Mouse (Mus musculus) lung, adult 2 months (tissue): ENCODE data around the gene Btf3l4. TPM values are rescaled to one million over a fixed set of nuclear protein-coding genes. Genes with fewer than 3 reads are reported as not detected.

Experiments used
- DNase-seq: peaks from one replicate; pipeline ENCODE4 v3.0.0; 2022
- H3K4me1 ChIP-seq: fragments of 200-500 bp; 2 replicates; pipeline ENCODE4 v1.6.1; 2011; ENCODE audit warnings: low read length; ENCODE audit not compliant: control insufficient read depth, insufficient read depth
- H3K4me3 ChIP-seq: fragments of 200-500 bp; replicated peaks from 2 replicates; pipeline ENCODE3; 2011; ENCODE audit warnings: low read depth, mild to moderate bottlenecking, control low read depth, low read length; ENCODE audit errors: extremely low read depth
- CTCF ChIP-seq: fragments of 200-500 bp; IDR thresholded peaks from 2 replicates; pipeline ENCODE4 v1.5.1; 2011; ENCODE audit warnings: mild to moderate bottlenecking, low read length, control low read depth; ENCODE audit not compliant: insufficient read depth
- POLR2A ChIP-seq: fragments of 200-500 bp; IDR thresholded peaks from 2 replicates; pipeline ENCODE4 v1.6.1; 2011; ENCODE audit warnings: low read depth, mild to moderate bottlenecking, control low read depth, low read length, borderline replicate concordance; ENCODE audit errors: extremely low read depth
- WGBS: fragments of 180-500 bp; shearing (Covaris S2); methylation state at CpG from one replicate; pipeline ENCODE4 v1.1.7; 2018; 5-methylcytosine and 5-hydroxymethylcytosine counted together
- polyA plus RNA-seq: library from polyadenylated mRNA; depleted of rRNA; stranded (reverse); fragments of >200 nt; gene quantifications from 2 replicates; pipeline ENCODE4 v1.2.3, GENCODE M21; 2012; rRNA removed

Btf3l4 gene
- polyA plus RNA-seq, 1 experiment, result 12.8 TPM

DNA sequence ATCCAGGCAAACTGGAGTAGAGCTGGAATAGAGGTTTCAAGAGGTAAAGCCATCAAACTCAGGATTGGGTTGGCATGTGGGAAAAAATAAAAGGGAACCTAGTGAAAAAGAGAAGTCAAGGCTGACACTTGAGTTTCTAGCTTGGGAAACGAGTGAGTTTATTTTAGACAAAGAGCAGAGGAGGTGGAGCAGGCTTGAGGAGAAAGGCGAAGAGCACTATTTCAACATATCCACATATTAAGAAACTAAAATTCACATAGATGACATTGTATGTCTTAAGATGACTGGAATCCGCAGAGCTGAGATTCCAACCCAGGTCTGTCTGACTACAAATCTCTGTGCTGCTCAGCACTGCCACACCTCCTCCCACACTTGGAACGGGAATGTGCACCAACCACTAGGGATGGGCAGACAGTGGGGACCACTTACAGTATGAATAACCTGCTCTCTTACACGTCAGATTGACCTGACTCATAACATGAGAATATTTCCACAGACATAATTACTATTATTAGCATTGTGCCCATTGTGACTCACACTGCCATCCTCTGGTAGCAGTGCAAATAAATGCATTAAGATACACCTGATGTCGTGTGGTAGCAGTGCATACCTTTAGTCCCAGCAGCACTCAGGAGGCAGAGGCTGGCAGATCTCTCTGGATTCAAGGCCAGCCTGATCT, 44.0 kb downstream of the Btf3l4 start:
- 41% methylated on average over 6 of the region's 6 CpGs for WGBS

DNA sequence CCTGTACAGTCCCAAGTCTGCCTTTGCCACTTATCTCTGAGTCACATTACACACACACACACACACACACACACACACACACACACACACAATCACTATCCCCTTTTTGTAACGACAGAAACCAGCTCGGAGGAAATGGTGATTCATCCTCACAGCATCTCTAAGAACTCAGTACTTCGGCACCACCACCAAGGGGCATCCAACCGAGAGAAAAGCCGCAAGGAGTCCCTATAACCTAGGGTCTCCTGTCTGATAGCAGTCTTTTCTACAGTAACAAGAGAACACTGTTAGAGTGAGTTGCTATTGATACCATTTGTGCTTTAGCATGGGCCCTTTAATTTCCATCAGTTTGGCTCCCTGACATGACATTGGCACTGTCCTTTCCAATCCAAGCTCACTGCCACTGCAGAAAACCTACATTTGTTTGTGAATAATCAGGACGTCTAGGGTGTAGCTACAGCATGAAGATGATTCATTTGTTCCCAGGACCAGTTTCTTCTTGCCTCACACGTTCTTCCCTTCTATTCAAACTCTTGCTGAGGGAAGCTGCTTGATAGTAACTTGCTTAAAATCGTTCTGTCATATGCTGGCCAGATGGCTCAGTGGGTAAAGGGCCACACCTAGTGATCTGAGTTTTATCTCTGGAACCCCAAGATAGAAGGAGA, 50.9 kb downstream of the Btf3l4 start:
- no peak for DNase-seq
- 37% methylated on average over 8 of the region's 8 CpGs for WGBS
- TF ChIP-seq CTCF (no peak), POLR2A (no peak)
- Histone ChIP-seq H3K4me1 (peaks cover 5% of the 10 kb centered on the region), H3K4me3 (no peak overlapping the region)

More for the DNA sequence above, 44.0 kb downstream of the Btf3l4 start:
- TF ChIP-seq POLR2A, result no peak
- TF ChIP-seq CTCF, result no peak
- H3K4me3 ChIP-seq, result no peak overlapping the region
- no peak for DNase-seq
- no peaks in the 10 kb centered on the region for H3K4me1 ChIP-seq

- DNase-seq, result no peak
- H3K4me1 ChIP-seq, result peaks cover 5% of the 10 kb centered on the region
- H3K4me3 ChIP-seq, result no peak overlapping the region
- TF ChIP-seq CTCF (no peak), POLR2A (no peak)
- 48% methylated on average over 3 of the region's 3 CpGs for WGBS
These were observed 51.8 kb downstream of the Btf3l4 start for GRCm38 (mm10) chr4:108781596-108781995.

DNA sequence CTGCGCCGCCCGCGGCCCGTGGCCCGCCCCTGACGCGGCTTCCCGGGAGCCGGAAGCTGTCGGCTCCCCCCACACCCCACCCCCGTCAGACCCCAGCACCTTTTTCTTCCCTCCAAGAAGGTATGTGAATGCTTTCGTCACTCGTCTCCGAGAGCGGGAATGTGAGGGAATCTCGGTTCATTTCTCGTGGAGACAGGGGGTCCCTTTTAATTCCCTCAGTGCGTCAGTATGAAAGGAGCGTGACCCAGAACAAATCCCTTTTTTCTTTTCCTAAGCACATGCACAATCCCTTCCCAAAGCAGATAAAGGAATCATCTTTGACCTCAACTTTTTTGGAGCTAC, 52.6 kb downstream of the Btf3l4 start:
- no peak for DNase-seq
- peaks cover 5% of the 10 kb centered on the region for H3K4me1 ChIP-seq
- TF ChIP-seq POLR2A (no peak), CTCF (no peak)
- WGBS, result 1% methylated on average over 20 of the region's 20 CpGs
- H3K4me3 ChIP-seq, result peak overlapping the region; percentile 95

- under 1% methylated on average over 106 of the region's 111 CpGs for WGBS
- DNase-seq, result peak; percentile 79
- Histone ChIP-seq H3K4me3 (peak within 1 kb of the TSS; percentile 95), H3K4me1 (peaks cover 5% of the 10 kb centered on the region)
- TF ChIP-seq CTCF (no peak), POLR2A (peak; percentile 22; the same call in 1 of the 2 replicates)
These were observed 53.2 kb downstream of the Btf3l4 start, which contains the start of gene Zfyve9 for GRCm38 (mm10) chr4:108780057-108780863. Gene Zfyve9 (minus strand): TSS chr4:108780798.

DNA sequence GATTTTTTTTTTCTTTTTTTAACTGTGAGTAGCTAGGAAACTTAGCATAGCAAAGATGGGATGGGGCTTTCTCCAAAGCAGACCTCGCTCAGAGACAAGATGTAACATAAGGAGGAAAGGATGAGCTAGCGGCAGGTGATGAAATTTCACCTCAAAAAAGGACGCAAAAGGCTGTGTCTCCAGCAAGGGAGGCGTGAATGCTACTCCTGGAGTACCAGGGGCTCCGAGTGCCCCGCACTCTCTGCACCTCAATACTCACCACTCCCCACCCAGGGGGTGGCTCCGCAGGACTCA, 53.7 kb downstream of the Btf3l4 start:
- TF ChIP-seq CTCF (no peak), POLR2A (no peak)
- peak overlapping the region; percentile 95 for H3K4me3 ChIP-seq
- DNase-seq, result no peak
- H3K4me1 ChIP-seq, result peaks cover 5% of the 10 kb centered on the region
- whole genome bisulfite sequencing, result 0% methylated on average over 7 of the region's 7 CpGs

DNA sequence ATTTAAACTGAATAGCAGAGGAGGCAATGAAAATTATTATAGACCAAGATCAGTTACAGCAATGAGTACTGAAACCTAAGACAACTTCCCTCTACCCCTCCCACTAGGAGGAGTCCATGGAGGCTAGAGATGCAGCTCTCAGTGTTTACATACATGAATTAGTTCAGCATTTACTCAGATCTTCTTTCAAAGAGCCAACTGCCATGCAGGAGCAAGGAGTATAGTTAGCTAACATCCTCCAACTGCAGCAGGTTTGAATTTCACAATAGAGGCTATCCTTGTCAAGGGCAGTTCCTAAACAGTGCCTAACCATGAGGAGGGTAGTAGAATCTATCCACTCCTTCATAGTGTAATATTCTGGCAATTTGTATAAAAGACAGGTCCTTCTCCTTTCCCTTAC, 64.9 kb downstream of the Btf3l4 start:
- H3K4me1 ChIP-seq, result peaks cover 2% of the 10 kb centered on the region

More for the DNA sequence above, 64.9 kb downstream of the Btf3l4 start:
- H3K4me3 ChIP-seq, result no peak overlapping the region
- no peak for DNase-seq
- TF ChIP-seq POLR2A (no peak), CTCF (no peak)

Other genes starting within 250 kb of the Btf3l4 start
- gene Cc2d1b, start 213.7 kb downstream of the Btf3l4 start, polyA plus RNA-seq, result 27.5 and 31.8 TPM in 2 replicates
- gene 3110021N24Rik, start 114.0 kb downstream of the Btf3l4 start, polyA plus RNA-seq, result 0.09 and 0.14 TPM in 2 replicates
- 4.8 and 7.0 TPM in 2 replicates for gene Zfyve9, start 52.8 kb downstream of the Btf3l4 start, polyA plus RNA-seq
- 15.0 and 22.2 TPM in 2 replicates for gene Txndc12, start 987 bp upstream of the Btf3l4 start, polyA plus RNA-seq
- 26.0 and 35.2 TPM in 2 replicates for gene Kti12, start 14.2 kb upstream of the Btf3l4 start, polyA plus RNA-seq
- 0.21 and 0.49 TPM in 2 replicates for gene A730015C16Rik, start 15.0 kb upstream of the Btf3l4 start, polyA plus RNA-seq
- 1.9 and 2.3 TPM in 2 replicates for gene Rab3b, start 45.4 kb upstream of the Btf3l4 start, polyA plus RNA-seq
- gene Nrd1, start 167.0 kb upstream of the Btf3l4 start, polyA plus RNA-seq, result 20.9 and 40.4 TPM in 2 replicates